Mouse (Mus musculus): Measurements from ENCODE around the gene St3gal3. TPM values are rescaled to one million over a fixed set of nuclear protein-coding genes. Genes with fewer than 3 reads are reported as not detected.

The St3gal3 gene
- polyA plus RNA-seq, 1 experiment from 2014 or later, result 5.9 TPM

GRCm38 (mm10) chr4:118131329-118131728 lies 3.4 kb downstream of the St3gal3 start:
- no peak overlapping the region for H3K4me3 ChIP-seq
- peaks cover 12% of the 10 kb centered on the region for H3K36me3 ChIP-seq (replicated peaks)
- no peaks in the 10 kb centered on the region for H3K9me3 ChIP-seq
- H3K4me1 ChIP-seq, result peaks cover 25% of the 10 kb centered on the region
- no peaks in the 10 kb centered on the region for H3K27me3 ChIP-seq (ENCODE audit: poor library complexity, severe bottlenecking)
- no peak for DNase-seq (ENCODE audit: extremely low spot score, low spot score)
- WGBS, result 92% methylated on average over 5 of the region's 5 CpGs
- no peak overlapping the region for H3K27ac ChIP-seq

DNA sequence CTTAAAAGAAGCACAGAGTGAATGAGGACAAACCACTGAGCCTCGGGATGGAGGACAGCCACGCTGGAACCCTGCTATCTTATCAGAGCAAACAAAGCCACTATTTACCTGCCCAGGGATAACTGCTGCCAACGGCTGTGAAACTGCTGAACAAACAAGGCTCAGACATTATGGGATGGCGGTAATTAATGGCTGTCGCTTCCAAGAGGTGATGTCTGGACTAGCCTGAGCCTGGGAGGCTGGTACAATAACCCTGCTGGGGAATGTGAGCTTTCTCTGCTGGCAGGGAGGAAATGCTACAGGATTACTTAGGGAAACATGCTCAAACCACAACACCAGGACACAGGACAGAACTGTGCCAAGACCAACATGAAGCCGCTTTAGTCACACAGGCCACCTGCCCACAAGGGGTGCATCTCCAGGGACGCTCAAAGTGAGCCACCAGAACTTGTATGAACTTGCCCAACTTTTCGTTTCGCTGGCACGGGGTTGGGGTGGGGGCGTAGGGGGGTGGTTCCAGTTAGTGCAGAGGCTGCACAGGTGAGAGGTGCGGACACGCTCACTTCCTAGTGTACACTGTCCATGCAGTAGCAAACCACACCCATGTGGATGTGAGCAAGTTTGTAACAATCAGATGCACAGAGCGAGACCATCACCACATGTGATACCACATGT lies 11.5 kb downstream of the St3gal3 start:
- Histone ChIP-seq H3K27ac (0 out of 2 replicates have a peak overlapping the region, but pooled peaks have one; percentile 11), H3K36me3 (replicated peaks) (peaks cover 23% of the 10 kb centered on the region), H3K4me1 (no peaks in the 10 kb centered on the region), H3K27me3 (ENCODE audit: poor library complexity, severe bottlenecking) (no peaks in the 10 kb centered on the region), H3K9me3 (no peaks in the 10 kb centered on the region), H3K4me3 (no peak overlapping the region)
- WGBS, result 90% methylated on average over 14 of the region's 14 CpGs
- DNase-seq (ENCODE audit: extremely low spot score, low spot score), result no peak

GRCm38 (mm10) chr4:118122078-118122477 lies 12.6 kb downstream of the St3gal3 start:
- no peak overlapping the region for H3K4me3 ChIP-seq
- no peaks in the 10 kb centered on the region for H3K4me1 ChIP-seq
- H3K27ac ChIP-seq, result no peak overlapping the region
- H3K9me3 ChIP-seq, result no peaks in the 10 kb centered on the region
- no peaks in the 10 kb centered on the region for H3K27me3 ChIP-seq (ENCODE audit: poor library complexity, severe bottlenecking)
- WGBS, result 88% methylated on average over 10 of the region's 10 CpGs
- peaks cover 29% of the 10 kb centered on the region for H3K36me3 ChIP-seq (replicated peaks)
- DNase-seq (ENCODE audit: extremely low spot score, low spot score), result no peak

GRCm38 (mm10) chr4:118117565-118117964 lies 17.1 kb downstream of the St3gal3 start:
- Histone ChIP-seq H3K36me3 (replicated peaks) (peaks cover 24% of the 10 kb centered on the region), H3K4me1 (no peaks in the 10 kb centered on the region), H3K27me3 (ENCODE audit: poor library complexity, severe bottlenecking) (no peaks in the 10 kb centered on the region), H3K4me3 (no peak overlapping the region), H3K27ac (no peak overlapping the region), H3K9me3 (no peaks in the 10 kb centered on the region)
- no peak for DNase-seq (ENCODE audit: extremely low spot score, low spot score)
- WGBS, result 94% methylated on average over 10 of the region's 10 CpGs

GRCm38 (mm10) chr4:118116098-118116497 lies 18.6 kb downstream of the St3gal3 start:
- H3K9me3 ChIP-seq, result 0 out of 2 replicates have a peak, but pooled peaks cover 2% of the 10 kb centered on the region
- H3K27ac ChIP-seq, result no peak overlapping the region
- no peaks in the 10 kb centered on the region for H3K27me3 ChIP-seq (ENCODE audit: poor library complexity, severe bottlenecking)
- WGBS, result 93% methylated on average over 11 of the region's 11 CpGs
- H3K4me1 ChIP-seq, result no peaks in the 10 kb centered on the region
- no peak for DNase-seq (ENCODE audit: extremely low spot score, low spot score)
- H3K4me3 ChIP-seq, result no peak overlapping the region
- peaks cover 38% of the 10 kb centered on the region for H3K36me3 ChIP-seq (replicated peaks)

- Histone ChIP-seq H3K4me3 (no peak overlapping the region), H3K4me1 (no peaks in the 10 kb centered on the region), H3K27ac (no peak overlapping the region), H3K9me3 (peaks cover 7% of the 10 kb centered on the region; the same call in 1 of the 2 replicates), H3K36me3 (replicated peaks) (peaks cover 42% of the 10 kb centered on the region), H3K27me3 (ENCODE audit: poor library complexity, severe bottlenecking) (no peaks in the 10 kb centered on the region)
- DNase-seq (ENCODE audit: extremely low spot score, low spot score), result no peak
- whole genome bisulfite sequencing, result 93% methylated on average over 7 of the region's 7 CpGs
Measured at GRCm38 (mm10) chr4:118115132-118115531, 19.6 kb downstream of the St3gal3 start.

DNA sequence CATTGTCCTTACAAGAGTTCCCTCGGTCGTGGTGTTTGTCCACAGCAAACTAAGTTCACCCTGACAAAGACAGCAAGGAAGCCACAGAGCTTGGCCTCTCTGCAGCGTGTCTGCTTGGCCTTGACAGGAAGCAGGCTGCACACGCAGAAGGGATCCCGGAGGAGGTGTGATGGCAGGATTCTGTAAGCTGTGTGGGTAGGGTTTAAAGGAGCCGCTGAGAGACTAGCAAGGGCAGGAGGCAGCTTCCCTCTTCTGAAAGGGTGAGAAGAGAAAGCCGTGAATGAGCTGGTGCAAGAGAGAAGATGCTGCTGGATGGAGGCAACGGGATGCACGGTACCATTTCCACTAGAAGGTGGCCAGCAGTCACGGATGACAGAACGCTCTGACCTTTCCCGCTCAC lies 22.1 kb downstream of the St3gal3 start:
- WGBS, result 90% methylated on average over 12 of the region's 12 CpGs
- H3K27ac ChIP-seq, result no peak overlapping the region
- H3K27me3 ChIP-seq (ENCODE audit: poor library complexity, severe bottlenecking), result no peaks in the 10 kb centered on the region
- H3K9me3 ChIP-seq, result peaks cover 7% of the 10 kb centered on the region; the same call in 1 of the 2 replicates
- no peak overlapping the region for H3K4me3 ChIP-seq
- no peak for DNase-seq (ENCODE audit: extremely low spot score, low spot score)
- H3K36me3 ChIP-seq (replicated peaks), result peaks cover 32% of the 10 kb centered on the region
- H3K4me1 ChIP-seq, result peaks cover 6% of the 10 kb centered on the region; the same call in 1 of the 2 replicates

DNA sequence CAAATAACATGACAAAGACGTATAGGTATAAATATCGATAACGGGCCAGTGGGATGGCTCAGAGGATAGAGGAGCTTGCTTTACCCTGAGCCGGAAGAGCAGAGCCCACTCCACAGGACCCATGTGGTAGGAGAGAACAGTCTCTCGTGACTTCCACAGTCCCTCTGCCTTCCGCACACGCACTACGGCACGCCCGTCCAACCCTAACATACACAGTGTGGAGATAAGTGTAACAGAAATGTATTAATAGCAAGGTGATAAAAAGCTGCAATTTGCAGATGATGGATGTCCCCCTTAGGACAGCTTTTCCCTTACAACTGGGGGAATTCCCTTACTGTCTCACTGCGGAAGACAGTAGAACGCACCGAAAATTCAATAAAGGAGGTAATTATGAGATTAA lies 25.1 kb downstream of the St3gal3 start:
- no peak overlapping the region for H3K4me3 ChIP-seq
- peaks cover 43% of the 10 kb centered on the region for H3K36me3 ChIP-seq (replicated peaks)
- DNase-seq (ENCODE audit: extremely low spot score, low spot score), result no peak
- H3K4me1 ChIP-seq, result peaks cover 6% of the 10 kb centered on the region; the same call in 1 of the 2 replicates
- no peak overlapping the region for H3K27ac ChIP-seq
- H3K27me3 ChIP-seq (ENCODE audit: poor library complexity, severe bottlenecking), result no peaks in the 10 kb centered on the region
- WGBS, result 97% methylated on average over 13 of the region's 13 CpGs
- H3K9me3 ChIP-seq, result peaks cover 7% of the 10 kb centered on the region; the same call in 1 of the 2 replicates

DNA sequence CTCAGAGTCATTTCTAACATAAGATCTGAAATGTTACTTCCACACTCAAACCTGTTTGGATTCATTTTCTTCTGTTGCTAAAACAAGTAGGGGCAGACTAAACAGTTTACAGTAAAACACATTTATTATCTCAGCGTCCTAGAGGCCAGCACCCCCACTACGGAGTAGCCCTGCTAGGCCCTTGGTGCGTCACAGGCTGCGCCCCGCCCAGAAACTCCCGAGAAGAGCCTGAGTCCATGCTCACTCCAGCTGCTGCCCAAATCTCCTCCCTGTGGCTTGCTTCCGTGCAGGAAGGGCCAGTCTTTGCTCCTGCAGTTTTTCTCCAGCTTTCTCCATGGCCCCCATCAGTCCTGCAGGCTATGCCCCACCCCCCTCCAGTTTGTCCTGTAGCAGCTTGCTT lies 25.9 kb downstream of the St3gal3 start:
- Histone ChIP-seq H3K9me3 (peaks cover 7% of the 10 kb centered on the region; the same call in 1 of the 2 replicates), H3K27me3 (ENCODE audit: poor library complexity, severe bottlenecking) (no peaks in the 10 kb centered on the region), H3K4me3 (no peak overlapping the region), H3K27ac (no peak overlapping the region), H3K36me3 (replicated peaks) (peaks cover 43% of the 10 kb centered on the region), H3K4me1 (peaks cover 6% of the 10 kb centered on the region; the same call in 1 of the 2 replicates)
- WGBS, result 83% methylated on average over 7 of the region's 7 CpGs
- no peak for DNase-seq (ENCODE audit: extremely low spot score, low spot score)

- H3K9me3 ChIP-seq, result no peaks in the 10 kb centered on the region
- no peak for DNase-seq (ENCODE audit: extremely low spot score, low spot score)
- no peaks in the 10 kb centered on the region for H3K27me3 ChIP-seq (ENCODE audit: poor library complexity, severe bottlenecking)
- WGBS, result 97% methylated on average over 3 of the region's 3 CpGs
- no peak overlapping the region for H3K4me3 ChIP-seq
- H3K4me1 ChIP-seq, result peaks cover 6% of the 10 kb centered on the region; the same call in 1 of the 2 replicates
- H3K27ac ChIP-seq, result no peak overlapping the region
- peaks cover 22% of the 10 kb centered on the region for H3K36me3 ChIP-seq (replicated peaks)
Measured at GRCm38 (mm10) chr4:118105256-118106053, 29.3 kb downstream of the St3gal3 start.

DNA sequence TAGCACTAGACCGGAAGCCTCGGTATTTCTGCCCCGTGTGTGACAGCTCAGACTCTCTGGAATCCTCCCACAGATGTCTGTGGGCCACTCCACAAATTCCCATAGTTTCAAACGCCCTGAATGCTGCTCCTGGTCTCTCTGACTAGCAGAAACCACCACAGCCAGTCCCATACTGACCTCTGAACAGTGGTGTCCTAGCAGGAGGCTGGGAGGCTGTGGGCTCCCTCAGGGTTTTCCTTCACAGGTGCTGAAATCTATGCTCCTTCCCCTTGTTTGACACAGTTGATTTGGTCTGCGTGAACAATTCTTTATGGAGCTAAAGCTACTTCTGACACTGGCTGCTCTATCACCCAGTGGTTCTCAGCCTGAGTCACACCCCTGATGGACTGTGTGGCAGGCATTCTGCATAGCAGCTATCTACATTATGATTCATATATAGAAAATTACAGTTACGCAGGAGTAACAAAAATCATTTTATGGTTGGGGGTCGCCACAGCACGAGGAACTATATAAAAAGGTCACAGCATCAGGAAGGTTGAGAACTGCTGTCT lies 31.4 kb downstream of the St3gal3 start:
- H3K9me3 ChIP-seq, result no peaks in the 10 kb centered on the region
- H3K36me3 ChIP-seq (replicated peaks), result peaks cover 22% of the 10 kb centered on the region
- no peak overlapping the region for H3K4me3 ChIP-seq
- WGBS, result 86% methylated on average over 8 of the region's 8 CpGs
- H3K27me3 ChIP-seq (ENCODE audit: poor library complexity, severe bottlenecking), result no peaks in the 10 kb centered on the region
- H3K4me1 ChIP-seq, result no peaks in the 10 kb centered on the region
- DNase-seq (ENCODE audit: extremely low spot score, low spot score), result no peak
- no peak overlapping the region for H3K27ac ChIP-seq

- DNase-seq (ENCODE audit: extremely low spot score, low spot score), result no peak
- H3K4me1 ChIP-seq, result no peaks in the 10 kb centered on the region
- no peaks in the 10 kb centered on the region for H3K9me3 ChIP-seq
- no peak overlapping the region for H3K27ac ChIP-seq
- H3K27me3 ChIP-seq (ENCODE audit: poor library complexity, severe bottlenecking), result no peaks in the 10 kb centered on the region
- H3K4me3 ChIP-seq, result no peak overlapping the region
- 93% methylated on average over 6 of the region's 6 CpGs for WGBS
- peaks cover 3% of the 10 kb centered on the region for H3K36me3 ChIP-seq (replicated peaks)
Measured at GRCm38 (mm10) chr4:118101497-118101896, 33.2 kb downstream of the St3gal3 start.
